Mouse (Mus musculus) C2C12 (cell line): ENCODE measurements at regions not wholly inside any gene's neighbourhood (a gene's known extent, or its start where the extent isn't known, plus 50 kb on each side); places are given as distances from the start of the nearest gene placed in this dataset.

Experiments used
- H3K27me3 ChIP-seq: one replicate; pipeline ENCODE4 v1.6.1; 2011; ENCODE audit not compliant: control insufficient read depth, insufficient read depth, insufficient read length
- H3K36me3 ChIP-seq: one replicate; pipeline ENCODE4 v1.6.1; 2011; ENCODE audit not compliant: control insufficient read depth, insufficient read depth
- H3K4me3 ChIP-seq: one replicate; pipeline ENCODE4 v1.5.1; 2011; ENCODE audit warnings: mild to moderate bottlenecking, control low read depth; ENCODE audit not compliant: poor library complexity, insufficient read depth, severe bottlenecking
- H3K79me2 ChIP-seq: one replicate; pipeline ENCODE4 v1.6.1; 2011; ENCODE audit not compliant: control insufficient read depth, insufficient read depth
- H3K79me3 ChIP-seq: one replicate; pipeline ENCODE4 v1.6.1; 2011; ENCODE audit warnings: low read depth, control low read depth
- H3ac ChIP-seq: one replicate; pipeline ENCODE3; 2011; ENCODE audit warnings: low read depth; ENCODE audit not compliant: control insufficient read depth, insufficient read length
- CEBPB ChIP-seq: IDR thresholded peaks from one replicate; pipeline ENCODE4 v1.6.1; 2011; ENCODE audit warnings: low read depth, mild to moderate bottlenecking, control low read depth, moderate library complexity
- CTCF ChIP-seq: IDR thresholded peaks from one replicate; pipeline ENCODE4 v1.5.1; 2011; ENCODE audit not compliant: control insufficient read depth, insufficient read depth, insufficient read length
- FOSL1 ChIP-seq: IDR thresholded peaks from one replicate; pipeline ENCODE4 v1.8.0; 2011; ENCODE audit warnings: mild to moderate bottlenecking, low read length; ENCODE audit not compliant: poor library complexity, insufficient read depth, severe bottlenecking
- MAX ChIP-seq: IDR thresholded peaks from one replicate; pipeline ENCODE4 v1.6.1; 2011; ENCODE audit warnings: mild to moderate bottlenecking, control low read depth
- MYOD1 ChIP-seq: IDR thresholded peaks from one replicate; pipeline ENCODE4 v1.6.1; 2011; ENCODE audit warnings: low read depth; ENCODE audit not compliant: control insufficient read depth, insufficient read length
- MYOG ChIP-seq: IDR thresholded peaks from one replicate; pipeline ENCODE4 v1.6.1; 2011; ENCODE audit not compliant: control insufficient read depth, insufficient read length; ENCODE audit errors: extremely low read depth
- USF1 ChIP-seq: IDR thresholded peaks from one replicate; pipeline ENCODE4 v1.6.1; 2011; ENCODE audit warnings: low read depth, mild to moderate bottlenecking, control low read depth, moderate library complexity

GRCm38 (mm10) chr7:70003200-70003986 lies 363.1 kb downstream of the Nr2f2 start:
- Histone ChIP-seq H3K36me3 (no peaks in the 10 kb centered on the region), H3ac (no peak overlapping the region), H3K27me3 (no peaks in the 10 kb centered on the region), H3K79me3 (no peaks in the 10 kb centered on the region), H3K4me3 (no peak overlapping the region), H3K79me2 (no peaks in the 10 kb centered on the region)
- TF ChIP-seq MAX (no peak), CEBPB (no peak), FOSL1 (no peak), CTCF (no peak), MYOD1 (no peak)

GRCm38 (mm10) chr7:69998756-69999155 lies 367.8 kb downstream of the Nr2f2 start:
- H3K79me2 ChIP-seq, result no peaks in the 10 kb centered on the region
- H3K4me3 ChIP-seq, result no peak overlapping the region
- H3K36me3 ChIP-seq, result no peaks in the 10 kb centered on the region
- H3K79me3 ChIP-seq, result no peaks in the 10 kb centered on the region
- H3K27me3 ChIP-seq, result no peaks in the 10 kb centered on the region
- TF ChIP-seq MYOD1 (no peak), USF1 (no peak), MAX (no peak), CEBPB (no peak), FOSL1 (no peak), MYOG (no peak), CTCF (no peak)
- no peak overlapping the region for H3ac ChIP-seq

GRCm38 (mm10) chr7:69994540-69995303 lies 371.8 kb downstream of the Nr2f2 start:
- Histone ChIP-seq H3K79me3 (no peaks in the 10 kb centered on the region), H3K36me3 (no peaks in the 10 kb centered on the region), H3K79me2 (no peaks in the 10 kb centered on the region), H3ac (no peak overlapping the region), H3K4me3 (no peak overlapping the region), H3K27me3 (no peaks in the 10 kb centered on the region)
- TF ChIP-seq MYOG, result no peak
- TF ChIP-seq MYOD1, result no peak
- no peak for TF ChIP-seq USF1
- TF ChIP-seq FOSL1, result no peak
- TF ChIP-seq MAX, result no peak
- no peak for TF ChIP-seq CEBPB
- no peak for TF ChIP-seq CTCF

- no peak overlapping the region for H3ac ChIP-seq
- H3K27me3 ChIP-seq, result no peaks in the 10 kb centered on the region
- H3K36me3 ChIP-seq, result no peaks in the 10 kb centered on the region
- no peaks in the 10 kb centered on the region for H3K79me3 ChIP-seq
- TF ChIP-seq FOSL1 (no peak), CTCF (no peak), MYOD1 (no peak), CEBPB (no peak), MAX (no peak), MYOG (no peak)
- no peaks in the 10 kb centered on the region for H3K79me2 ChIP-seq
- H3K4me3 ChIP-seq, result no peak overlapping the region
These were observed 373.9 kb downstream of the Nr2f2 start for GRCm38 (mm10) chr7:69992383-69993327.

GRCm38 (mm10) chr7:69991982-69992381 lies 374.6 kb downstream of the Nr2f2 start:
- TF ChIP-seq CEBPB, result no peak
- TF ChIP-seq FOSL1, result no peak
- TF ChIP-seq CTCF, result no peak
- no peak for TF ChIP-seq MYOD1
- TF ChIP-seq USF1, result no peak
- TF ChIP-seq MAX, result no peak
- TF ChIP-seq MYOG, result no peak
- Histone ChIP-seq H3K79me2 (no peaks in the 10 kb centered on the region), H3K27me3 (no peaks in the 10 kb centered on the region), H3K4me3 (no peak overlapping the region), H3K79me3 (no peaks in the 10 kb centered on the region), H3ac (no peak overlapping the region), H3K36me3 (no peaks in the 10 kb centered on the region)
